Mouse (Mus musculus): ENCODE results near the gene Il17d. TPM values are rescaled to one million over a fixed set of nuclear protein-coding genes. Genes with fewer than 3 reads are reported as not detected.

Gene Il17d
- 10 to 100 TPM; 12.1 to 12.8 TPM for total RNA-seq (2021)

DNA sequence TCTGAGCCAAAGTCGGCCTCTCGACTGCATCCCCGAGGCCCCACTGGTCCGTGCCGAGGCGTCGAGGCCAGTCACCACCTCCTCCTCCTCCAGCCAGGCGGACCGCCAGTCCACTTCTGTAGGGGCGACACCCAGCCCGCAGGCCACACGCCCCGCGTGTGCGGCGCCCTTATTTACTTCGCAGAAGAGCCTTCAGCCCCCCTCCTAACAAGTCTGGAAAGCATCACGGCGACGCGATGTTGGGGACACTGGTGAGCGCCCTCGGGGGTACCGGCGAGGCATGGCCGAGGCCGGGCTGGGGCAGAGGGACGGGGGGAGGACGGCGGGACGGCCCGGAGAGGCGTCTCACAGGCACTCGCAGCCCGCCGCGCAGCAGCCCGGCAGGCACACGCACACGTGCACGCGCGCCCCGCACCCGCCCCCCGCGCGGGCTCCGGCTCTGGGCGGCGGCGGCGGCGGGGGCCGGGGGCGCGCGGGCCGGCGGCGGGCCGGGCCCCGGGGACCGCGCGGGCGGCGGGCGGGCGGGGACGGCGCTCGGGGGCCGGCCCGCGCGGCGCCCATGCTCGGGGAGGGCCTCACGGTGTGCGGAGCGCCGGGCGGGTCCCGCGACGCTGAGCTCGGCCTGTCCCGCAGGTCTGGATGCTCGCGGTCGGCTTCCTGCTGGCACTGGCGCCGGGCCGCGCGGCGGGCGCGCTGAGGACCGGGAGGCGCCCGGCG is at the start of gene Il17d:
TSS of gene Il17d (plus strand) at position 107 of the 717 bp plus-strand sequence.
- peak in 1 of 2 experiments; percentile 40 for DNase-seq (ENCODE audit: extremely low spot score in 1 of 2, low spot score in 1 of 2)

DNA sequence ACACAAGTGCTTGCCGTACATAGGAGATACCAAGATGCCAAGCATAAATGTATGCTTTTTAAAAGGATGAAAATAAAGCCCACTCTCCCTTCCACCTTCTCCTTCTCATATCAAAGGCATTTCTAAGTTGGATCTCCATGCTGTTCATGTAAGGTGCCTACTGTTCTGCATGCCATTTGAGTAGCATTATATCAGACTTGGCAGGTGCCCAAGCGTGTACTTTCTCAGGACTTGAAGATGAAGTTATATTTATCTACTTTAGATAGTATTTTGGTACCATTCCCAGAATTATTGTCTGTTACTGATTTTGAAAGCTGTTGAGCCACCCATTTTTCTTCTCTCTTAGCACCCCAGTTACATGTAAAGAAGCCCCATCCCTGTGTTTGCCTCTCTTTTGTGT is 49.5 kb upstream of the Il17d start:
- DNase-seq (ENCODE audit: extremely low spot score in 1 of 2, low spot score in 1 of 2) = peak in 1 of 2 experiments; percentile 32

DNA sequence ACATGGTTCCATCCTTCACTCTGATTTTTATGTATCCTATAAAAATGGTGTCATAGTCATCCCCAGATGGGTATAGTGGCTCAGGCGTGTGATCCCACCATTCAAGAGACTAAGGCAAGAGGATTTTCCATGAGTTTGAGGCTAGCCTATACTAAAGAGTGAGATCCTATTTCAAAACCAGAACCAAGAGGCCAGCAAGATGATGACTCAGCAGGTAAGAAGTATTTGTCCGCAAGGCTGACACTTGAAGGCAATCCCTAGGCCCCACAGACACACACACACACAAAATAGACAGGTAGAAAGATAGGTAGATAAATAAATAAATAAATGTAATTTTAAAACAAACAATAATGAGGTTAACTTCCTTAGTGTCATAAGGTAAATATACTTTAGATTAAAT is 42.3 kb upstream of the Il17d start:
- DNase-seq (ENCODE audit: extremely low spot score in 1 of 2, low spot score in 1 of 2) = no peak

DNA sequence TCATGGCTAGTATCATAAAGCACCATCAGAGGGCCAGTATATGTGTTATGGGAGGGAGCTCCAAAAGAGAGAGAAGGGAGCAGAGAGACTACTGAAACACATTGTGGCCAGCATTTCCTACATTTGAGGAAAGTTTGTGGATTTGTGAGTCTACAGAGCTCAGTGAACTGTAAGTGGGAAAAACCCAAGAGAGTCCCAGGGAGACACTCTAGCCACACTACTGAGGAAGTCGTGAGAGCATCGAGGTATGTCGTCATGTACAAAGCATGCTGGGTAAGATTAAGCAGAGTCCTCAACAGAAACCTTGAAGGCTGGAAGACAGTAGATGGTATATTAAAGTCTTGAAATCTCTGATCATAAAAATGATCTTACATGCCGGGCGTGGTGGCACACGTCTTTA is 40.4 kb upstream of the Il17d start:
- no peak for DNase-seq (ENCODE audit: extremely low spot score in 1 of 2, low spot score in 1 of 2)

DNA sequence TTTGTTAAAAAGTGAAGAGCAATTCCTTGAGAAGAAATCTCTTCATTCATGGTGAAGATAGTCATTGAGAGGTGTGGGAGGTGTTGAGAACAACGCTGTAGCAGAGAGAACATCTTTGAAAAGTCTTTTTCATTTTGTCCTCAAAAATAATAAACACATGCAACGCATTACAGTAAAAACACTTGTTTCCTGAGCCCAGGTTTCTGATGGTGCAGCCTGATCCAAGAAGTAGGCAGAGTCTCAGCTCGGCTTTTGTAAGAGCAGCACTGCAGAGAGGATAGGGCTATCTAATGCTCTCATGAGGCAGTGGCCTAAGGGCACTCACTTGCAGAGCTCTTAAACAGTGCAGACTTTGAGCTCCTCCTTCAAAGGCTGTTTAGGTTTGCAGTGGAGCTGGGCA is 34.9 kb upstream of the Il17d start:
- DNase-seq (ENCODE audit: extremely low spot score in 1 of 2, low spot score in 1 of 2) = no peak

DNA sequence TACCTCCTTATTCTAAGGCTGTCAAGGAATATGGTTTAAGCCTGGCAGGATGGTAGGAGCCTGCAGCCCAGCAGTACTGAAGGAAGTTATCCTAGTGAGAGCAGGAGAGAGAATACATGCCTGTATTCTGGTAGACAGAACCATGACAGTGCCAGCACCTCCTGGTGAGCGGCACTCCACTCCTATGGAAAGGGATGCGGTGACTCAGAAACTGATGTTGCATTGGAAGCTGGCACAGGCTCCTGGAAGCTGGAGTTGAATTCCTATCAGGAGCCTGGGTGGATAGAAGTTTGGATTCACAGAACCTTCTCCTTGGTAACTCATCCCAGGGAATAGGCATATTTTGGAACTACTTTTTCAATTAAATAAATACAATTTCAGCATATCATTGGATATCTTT is 30.7 kb upstream of the Il17d start:
- DNase-seq (ENCODE audit: extremely low spot score in 1 of 2, low spot score in 1 of 2) = no peak

DNA sequence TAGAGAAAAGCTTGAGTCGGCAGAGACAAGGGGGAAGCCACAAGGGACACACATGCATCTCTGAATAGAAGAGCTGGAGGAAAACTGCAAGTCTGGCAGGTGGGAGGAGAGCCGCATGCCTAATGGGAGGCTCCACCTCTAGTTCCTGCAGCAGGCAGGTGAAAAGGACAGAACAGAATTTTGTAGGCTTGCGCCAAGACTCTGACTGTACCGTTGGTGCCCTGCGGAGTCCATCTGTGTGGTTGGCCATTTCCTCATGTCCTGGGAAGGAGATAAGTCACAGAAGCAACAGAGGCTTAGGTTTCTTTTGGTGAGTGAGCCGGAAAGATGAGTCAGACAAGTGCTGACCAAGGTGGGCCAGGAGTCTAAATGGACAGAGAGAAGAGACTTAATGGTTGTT is 20.8 kb upstream of the Il17d start:
- DNase-seq (ENCODE audit: extremely low spot score in 1 of 2, low spot score in 1 of 2) = no peak

DNA sequence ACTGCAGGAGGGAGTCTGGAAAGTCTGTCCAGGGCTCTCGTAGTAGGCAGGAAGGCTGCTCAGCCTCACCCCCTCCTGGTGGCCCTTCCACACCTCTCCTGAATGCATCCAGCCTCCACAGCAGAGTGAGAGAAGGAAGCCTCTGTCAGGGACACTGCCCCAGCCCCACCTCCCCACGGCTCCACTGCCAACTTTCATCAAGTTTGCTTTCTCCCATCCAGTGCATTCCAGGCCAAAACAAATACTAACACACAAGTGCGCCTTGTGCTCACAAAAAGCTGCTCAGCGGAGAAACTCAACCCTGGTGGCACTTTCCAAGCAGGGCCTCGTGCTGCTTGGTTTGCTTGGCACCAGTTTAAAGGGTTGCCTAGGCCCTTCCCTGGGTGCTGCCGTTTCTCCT is 15.0 kb upstream of the Il17d start:
- no peak for DNase-seq (ENCODE audit: extremely low spot score in 1 of 2, low spot score in 1 of 2)

DNA sequence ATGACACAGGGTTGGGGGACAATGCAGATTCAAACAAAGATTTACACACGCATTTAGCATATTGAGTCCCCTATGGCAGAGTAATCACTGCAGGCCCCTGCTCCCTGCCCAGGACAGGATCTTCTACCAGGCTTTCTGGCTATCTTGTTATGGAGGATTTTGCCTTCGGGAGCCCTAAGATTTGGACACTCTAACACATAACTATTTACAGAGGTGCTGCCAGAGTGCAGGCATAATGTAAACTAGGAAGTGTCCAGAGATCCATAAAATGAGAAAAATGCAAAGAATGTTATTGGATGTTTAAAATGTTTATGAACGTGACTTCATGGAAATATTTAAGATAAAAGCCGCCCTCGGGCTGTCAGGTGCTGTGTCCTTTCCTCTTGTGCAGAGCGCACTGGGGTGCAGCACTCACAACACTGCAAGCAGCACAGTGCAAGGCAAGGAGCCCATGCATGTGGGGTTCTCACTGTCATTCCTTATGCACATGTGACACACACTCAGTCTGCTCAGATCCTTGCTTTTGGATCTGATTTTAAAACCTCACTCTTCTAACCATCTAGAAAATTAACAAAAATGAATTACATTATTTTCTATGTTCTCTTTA is 9.3 kb upstream of the Il17d start:
- DNase-seq (ENCODE audit: extremely low spot score in 1 of 2, low spot score in 1 of 2) = no peak

DNA sequence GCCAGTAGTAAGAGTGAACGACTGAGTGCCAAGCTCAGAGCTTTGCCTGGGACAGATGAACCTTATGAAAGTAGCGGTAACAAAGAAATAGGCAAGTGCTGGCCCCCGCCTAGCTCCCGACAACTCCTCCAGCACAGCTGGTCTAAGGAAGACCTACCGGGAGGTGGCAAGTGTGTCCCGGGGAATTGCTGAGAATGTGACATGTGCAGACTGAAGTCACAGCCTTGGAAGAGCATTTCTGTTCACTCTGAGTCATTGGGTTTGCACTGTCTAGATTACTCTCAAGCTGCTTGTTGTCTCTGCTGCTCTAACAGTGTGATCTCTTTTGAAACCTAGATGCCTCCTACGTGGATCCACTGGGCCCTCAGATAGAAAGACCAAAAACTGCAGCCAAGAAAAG is 7.6 kb upstream of the Il17d start:
- DNase-seq (ENCODE audit: extremely low spot score in 1 of 2, low spot score in 1 of 2) = no peak

DNA sequence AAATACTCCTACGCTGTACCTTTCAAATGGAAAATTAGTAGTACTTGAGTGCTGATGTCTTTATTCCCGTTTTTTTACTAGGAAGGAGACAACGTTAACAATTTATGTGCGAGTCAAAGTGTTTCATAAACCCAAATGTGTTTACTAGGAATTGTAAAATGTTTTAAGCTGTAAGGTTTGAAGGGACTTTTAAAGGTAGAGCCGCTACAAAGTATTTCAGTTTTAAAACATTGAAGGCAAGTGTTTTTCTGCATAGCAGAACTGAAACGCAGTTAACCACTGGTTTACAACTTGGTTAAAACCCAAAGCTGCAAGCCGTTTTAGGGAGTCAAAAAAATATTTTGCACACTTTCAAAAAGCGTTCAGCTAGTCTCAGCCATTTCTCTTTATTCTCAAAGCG is 815 bp upstream of the Il17d start:
- no peak for DNase-seq (ENCODE audit: extremely low spot score in 1 of 2, low spot score in 1 of 2)

DNA sequence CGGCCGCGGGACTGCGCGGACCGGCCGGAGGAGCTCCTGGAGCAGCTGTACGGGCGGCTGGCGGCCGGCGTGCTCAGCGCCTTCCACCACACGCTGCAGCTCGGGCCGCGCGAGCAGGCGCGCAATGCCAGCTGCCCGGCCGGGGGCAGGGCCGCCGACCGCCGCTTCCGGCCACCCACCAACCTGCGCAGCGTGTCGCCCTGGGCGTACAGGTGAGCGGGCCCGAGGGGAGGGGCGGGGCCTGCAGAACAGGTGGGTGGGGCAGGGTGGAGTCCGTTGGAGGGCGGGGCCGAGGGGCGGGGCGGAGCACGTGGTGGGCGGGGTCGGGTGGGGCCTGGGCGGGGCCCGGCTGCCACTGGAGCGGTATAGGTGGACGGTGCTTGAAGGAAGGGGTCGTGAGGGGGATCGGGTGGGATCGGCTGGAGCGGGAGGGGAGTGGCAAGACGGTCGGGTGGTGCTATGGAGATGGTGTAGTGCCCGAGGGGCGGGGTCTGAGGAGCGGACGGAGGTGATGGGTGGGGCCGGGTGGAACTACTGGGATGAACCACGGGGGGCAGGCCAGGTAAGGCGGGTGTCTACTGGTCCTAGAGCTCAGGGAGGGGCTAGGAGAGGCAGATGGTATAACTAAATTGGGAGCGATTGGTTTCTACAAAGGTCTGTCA is 942 bp downstream of the Il17d start:
- DNase-seq (ENCODE audit: extremely low spot score in 1 of 2, low spot score in 1 of 2) = peak; percentile 46 to 62

DNA sequence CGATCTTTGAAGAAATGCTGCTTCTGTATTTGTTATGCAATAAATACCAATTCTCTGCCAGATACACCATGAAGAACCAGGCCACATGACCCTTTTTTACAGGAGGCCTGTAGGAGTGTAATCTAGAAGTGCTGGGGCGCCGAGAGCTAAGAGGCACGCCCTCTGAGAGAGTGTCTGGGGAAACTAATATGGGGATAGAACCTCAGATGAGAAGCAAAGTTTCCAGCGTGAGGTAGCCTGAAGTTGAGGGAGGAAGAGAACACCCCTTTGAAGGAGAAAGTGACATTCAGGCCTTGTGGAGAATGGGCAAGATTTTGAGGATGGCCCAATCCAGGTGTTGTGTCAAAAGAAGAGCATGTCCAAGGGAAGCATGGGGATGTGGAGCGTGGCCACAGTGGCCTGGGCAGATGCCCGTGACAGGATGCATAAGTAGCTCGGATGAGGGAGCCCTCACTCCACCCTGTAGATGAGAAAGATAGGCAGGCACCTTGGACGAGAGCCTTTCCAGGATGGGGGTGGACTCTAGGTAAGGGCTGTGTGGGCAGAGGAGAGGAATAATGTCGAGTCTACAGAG is 1.6 kb downstream of the Il17d start:
- DNase-seq (ENCODE audit: extremely low spot score in 1 of 2, low spot score in 1 of 2) = no peak

DNA sequence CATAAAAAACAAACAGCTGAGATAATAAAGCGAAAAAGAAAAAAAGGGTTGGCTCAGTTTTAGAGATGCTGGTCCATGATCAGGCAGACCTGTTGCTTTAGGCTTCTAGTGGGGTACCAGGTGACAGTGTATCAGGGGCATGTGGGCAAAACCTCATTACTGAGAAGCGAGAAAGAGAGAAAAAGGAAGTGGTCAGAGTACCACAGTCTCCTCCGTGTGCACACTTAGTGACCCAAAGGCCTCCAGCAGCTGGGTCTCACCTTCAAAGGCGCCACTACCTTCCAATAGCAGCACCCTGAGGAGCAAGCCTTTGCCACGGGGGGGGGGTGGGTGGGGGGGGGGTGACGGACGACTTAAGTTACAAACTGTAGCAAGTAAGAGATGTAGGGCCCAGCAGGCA is 2.5 kb downstream of the Il17d start:
- DNase-seq (ENCODE audit: extremely low spot score in 1 of 2, low spot score in 1 of 2) = no peak

DNA sequence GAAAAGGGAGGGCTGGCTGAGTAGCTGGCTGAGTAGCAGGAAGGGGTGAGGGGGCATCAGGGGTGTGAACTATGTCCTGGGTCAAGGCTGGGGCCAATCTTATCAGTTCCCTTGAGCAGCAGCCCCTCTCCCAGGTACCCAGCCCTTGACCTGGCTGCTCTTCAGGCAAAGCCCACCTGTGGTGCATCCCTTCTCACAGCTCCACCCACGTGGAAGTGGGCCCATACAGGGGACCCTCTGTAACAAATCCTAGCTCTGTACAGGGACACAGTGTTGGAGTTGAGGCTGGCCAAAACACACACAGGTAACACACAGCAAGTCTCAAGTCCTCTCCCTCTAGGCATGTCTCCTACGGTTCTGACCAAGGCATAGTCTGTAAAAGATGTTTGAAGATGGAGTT is 3.0 kb downstream of the Il17d start:
- DNase-seq (ENCODE audit: extremely low spot score in 1 of 2, low spot score in 1 of 2) = no peak

DNA sequence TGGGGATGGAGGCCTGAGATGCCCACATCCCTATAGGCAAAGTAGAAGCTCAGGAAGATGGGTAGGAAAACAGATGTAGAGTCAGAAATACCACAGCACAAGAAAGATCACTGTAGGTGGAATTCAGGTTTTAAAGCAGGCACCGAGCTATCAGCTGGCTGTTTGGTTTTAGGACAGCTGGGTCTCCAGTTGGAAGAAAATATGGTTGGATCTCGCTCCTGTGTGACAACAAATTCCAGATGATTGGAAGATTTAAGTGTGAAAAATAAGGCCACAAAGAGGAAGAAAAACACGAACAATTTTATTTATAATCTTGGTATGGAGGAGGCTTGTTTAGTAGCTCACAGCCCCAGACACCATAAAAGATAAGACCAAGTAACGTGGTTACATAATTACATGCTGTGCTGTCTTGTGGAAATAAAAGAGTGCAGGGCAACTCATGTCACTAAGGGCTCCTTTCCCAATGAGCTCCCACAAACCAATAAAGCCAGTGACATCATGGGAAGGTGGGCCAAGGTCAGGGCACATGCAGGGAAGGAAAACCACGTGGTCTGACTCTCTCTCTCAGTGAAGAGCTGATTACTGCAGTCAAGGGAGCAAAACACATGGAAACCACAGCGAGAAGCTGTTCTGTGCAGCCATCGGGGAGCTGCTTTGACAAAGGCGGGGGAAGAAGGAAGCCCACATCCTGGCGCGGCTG is 4.7 kb downstream of the Il17d start:
- no peak for DNase-seq (ENCODE audit: extremely low spot score in 1 of 2, low spot score in 1 of 2)

DNA sequence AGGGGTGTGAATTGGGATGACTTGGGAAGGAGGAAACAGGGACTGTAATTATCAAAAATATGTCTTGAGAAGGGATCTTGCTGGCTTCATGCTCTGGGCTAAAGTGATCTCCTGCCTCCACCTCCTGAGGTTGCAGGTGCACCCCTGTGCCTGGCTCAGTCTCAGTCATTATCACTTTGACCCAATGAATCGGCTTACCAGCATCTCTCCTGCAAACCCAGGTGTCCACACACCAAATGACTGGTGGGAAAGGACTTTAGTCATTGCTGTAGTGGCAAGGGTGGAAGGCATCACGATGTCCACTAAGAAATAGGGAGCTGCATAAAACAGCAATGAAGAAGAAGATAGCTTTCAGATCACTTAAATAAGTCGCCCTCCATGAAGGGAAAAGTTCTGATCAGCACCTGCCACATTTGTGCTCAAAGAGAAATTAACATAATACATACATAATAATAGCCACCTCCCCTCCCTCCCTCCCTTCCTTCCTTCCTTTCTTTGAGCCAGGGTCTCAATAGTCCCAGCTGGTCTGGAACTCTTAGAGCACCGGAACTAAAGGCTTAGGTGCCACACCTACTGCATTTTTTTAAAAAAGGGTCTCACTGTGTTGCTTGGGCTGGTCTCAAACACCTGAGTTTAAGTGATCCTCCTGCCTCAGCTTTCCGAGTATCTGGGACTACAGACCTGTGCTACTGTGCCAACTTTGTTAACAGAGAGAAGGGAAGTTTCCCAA is 5.4 kb downstream of the Il17d start:
- DNase-seq (ENCODE audit: extremely low spot score in 1 of 2, low spot score in 1 of 2) = no peak

DNA sequence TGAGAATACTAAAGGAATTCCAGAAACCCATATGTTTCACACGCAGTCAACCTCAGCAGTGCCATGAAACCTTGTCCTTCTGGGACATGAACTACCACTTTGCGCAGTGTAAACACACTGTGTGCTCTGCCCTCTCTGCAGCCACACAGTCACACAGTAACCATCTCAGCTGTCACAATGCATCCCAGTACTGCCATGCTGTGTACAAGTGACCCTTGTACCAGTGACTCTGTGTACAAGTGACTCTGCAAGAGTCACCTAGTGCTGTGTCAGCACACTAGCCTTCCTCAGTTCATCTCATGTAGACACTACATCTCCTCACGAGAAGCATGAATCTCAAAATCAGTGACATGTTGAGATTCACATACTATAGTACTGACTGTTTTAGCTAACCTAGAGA is 8.0 kb downstream of the Il17d start:
- DNase-seq (ENCODE audit: extremely low spot score in 1 of 2, low spot score in 1 of 2) = no peak

DNA sequence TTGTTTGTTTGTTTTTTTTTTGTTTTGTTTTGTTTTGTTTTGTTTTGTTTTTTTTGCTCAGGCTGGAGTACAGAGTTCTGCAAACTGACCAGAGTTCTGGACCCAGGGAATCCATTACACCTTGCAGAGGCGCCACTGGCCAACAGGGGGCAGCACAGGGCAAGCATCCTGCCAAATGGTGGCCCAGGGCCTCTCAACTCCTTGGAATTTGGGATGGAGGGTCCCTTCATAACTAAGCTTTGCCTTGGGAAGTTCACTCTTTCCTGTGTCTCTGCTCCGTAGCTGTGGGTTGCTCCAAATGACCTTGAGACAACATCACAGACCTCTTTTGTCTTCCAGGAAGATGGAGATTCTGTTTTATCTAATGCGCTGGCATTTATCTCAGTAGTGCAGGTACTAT is 8.6 kb downstream of the Il17d start:
- peak in 1 of 2 experiments; percentile 75 for DNase-seq (ENCODE audit: extremely low spot score in 1 of 2, low spot score in 1 of 2)

DNA sequence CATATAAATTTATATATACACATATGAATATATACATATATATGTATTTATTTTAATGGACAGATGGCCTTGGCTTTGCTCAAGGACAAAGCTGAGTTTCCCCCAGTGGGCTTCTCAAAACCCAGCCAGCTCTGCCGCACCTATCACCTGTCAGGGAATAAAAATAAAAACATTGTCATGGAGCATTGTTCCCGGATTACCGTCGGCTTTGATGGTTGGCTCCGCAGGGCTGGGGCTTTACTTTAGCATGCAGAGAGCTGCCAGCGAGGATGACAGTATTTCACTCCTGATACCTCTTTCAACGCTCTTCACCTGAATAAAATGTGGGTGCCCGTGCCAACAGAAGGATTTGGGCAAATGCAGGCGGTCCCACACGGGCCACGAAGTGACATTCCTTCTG is 9.3 kb downstream of the Il17d start:
- DNase-seq (ENCODE audit: extremely low spot score in 1 of 2, low spot score in 1 of 2) = no peak
